Mouse (Mus musculus) E14TG2a.4 (cell line): ENCODE data around the gene Syn3.

Source experiments
- CTCF ChIP-seq: conservative IDR thresholded peaks from 2 replicates; pipeline ENCODE4 v1.5.1; 2014; ENCODE audit warnings: low read length
- NANOG ChIP-seq: IDR thresholded peaks from 2 replicates; pipeline ENCODE4 v1.6.1; 2014; ENCODE audit warnings: borderline replicate concordance, low read length, mixed read lengths
- POU5F1 ChIP-seq: IDR thresholded peaks from 2 replicates; pipeline ENCODE4 v1.6.1; 2014; ENCODE audit warnings: low read length, borderline replicate concordance

DNA sequence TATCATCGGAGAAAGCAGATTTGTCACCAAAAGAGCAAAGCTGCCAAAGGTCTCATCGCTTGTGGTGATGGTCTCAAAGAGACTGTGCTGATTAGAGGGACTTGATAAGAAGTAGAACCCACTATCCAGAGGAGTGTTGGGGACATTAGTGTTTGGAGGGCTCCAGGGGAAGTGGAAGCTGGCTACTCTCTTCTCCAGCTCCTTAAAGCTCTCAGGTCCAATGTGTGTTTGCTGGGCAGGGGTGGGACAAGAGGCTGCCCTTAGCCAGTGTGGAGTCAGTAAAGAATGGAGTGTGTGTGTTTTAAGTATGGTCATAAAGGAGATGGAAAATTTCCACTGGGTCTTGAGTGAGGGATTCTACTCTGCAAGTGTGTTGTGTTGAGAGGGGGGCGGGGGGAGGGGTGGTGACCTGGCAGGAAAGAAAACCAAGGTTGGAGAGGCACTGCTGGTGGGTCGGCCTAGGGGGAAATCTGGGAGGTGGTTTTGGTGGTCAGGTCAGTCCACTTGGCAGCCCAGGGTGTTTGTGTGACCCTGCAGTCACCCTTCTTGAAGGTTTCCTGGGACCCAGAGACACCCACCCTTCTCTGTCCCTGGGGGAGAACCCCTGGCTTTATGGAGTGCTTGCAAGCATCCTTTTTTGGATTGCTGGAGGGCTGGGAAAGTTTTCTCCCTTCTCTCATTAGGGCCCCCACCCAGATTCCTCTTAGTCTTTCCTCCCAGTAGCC, 196.9 kb downstream of the Syn3 start:
- TF ChIP-seq CTCF (no peak), POU5F1 (no peak), NANOG (no peak)
